ENCODE assay signal across 13 mouse cellular contexts in genomic region chr1:90209069-90209468, GRCm38 (mm10). TPM values are rescaled to one million over a fixed set of nuclear protein-coding genes. Genes with fewer than 3 reads are reported as not detected.
DNase-seq lines count a peak whose midpoint lies in the region; ATAC-seq lines count a peak whose summit lies in the region.
"Had no signal": no experiment of that assay in that cellular context is flagged by ENCODE, and none has a peak within 500 bp of the region (broad histone marks: within the 10 kb centered on the region; RNA-seq: fewer than 3 reads in every experiment).

No protein-coding gene starts in this region.

- peak; percentile 14 for DNase-seq in kidney, adult 9 months
- DNase-seq in kidney, postnatal 36 days: no peak
- DNase-seq in midbrain, embryonic 14.5 days: no peak
- DNase-seq in left cerebral cortex, adult 8-10 months (ENCODE audit: low spot score in 2 of 2): no peak
- DNase-seq in left cerebral cortex, postnatal 4 days: no peak
- DNase-seq: adrenal gland, adult 8-10 months; cerebellum, adult 8-10 months; lung, postnatal 36 days had no signal

- H3K27me3 ChIP-seq in embryonic facial prominence, embryonic 12.5 days: no peaks in the 10 kb centered on the region
- H3K27me3 ChIP-seq in forebrain, embryonic 13.5 days: no peaks in the 10 kb centered on the region
- no peaks in the 10 kb centered on the region for H3K27me3 ChIP-seq in midbrain, embryonic 14.5 days (ENCODE audit: control insufficient read depth, insufficient read depth, low read length)

- peaks cover 45% of the 10 kb centered on the region for H3K4me1 ChIP-seq in embryonic facial prominence, embryonic 12.5 days
- H3K4me1 ChIP-seq in forebrain, embryonic 13.5 days: peaks cover 68% of the 10 kb centered on the region
- peaks cover 35% of the 10 kb centered on the region for H3K4me1 ChIP-seq in midbrain, embryonic 14.5 days (ENCODE audit: control insufficient read depth, insufficient read depth, low read length)

- H3K9ac ChIP-seq in embryonic facial prominence, embryonic 12.5 days: no peak overlapping the region
- no peak overlapping the region for H3K9ac ChIP-seq in forebrain, embryonic 13.5 days
- no peak overlapping the region for H3K9ac ChIP-seq in midbrain, embryonic 14.5 days (replicated peaks; ENCODE audit: low read length)

- no peaks in the 10 kb centered on the region for H3K9me3 ChIP-seq in embryonic facial prominence, embryonic 12.5 days
- no peaks in the 10 kb centered on the region for H3K9me3 ChIP-seq in forebrain, embryonic 13.5 days (replicated peaks)
- no peaks in the 10 kb centered on the region for H3K9me3 ChIP-seq in midbrain, embryonic 14.5 days (ENCODE audit: control insufficient read depth, low read length)

- intact Hi-C loops in left cerebral cortex, postnatal 4 days (cut with DNase I): loop anchor here (5.0 kb wide), 1 partner anchor 147 kb away; no protein-coding TSS in a partner anchor

- H3K27ac ChIP-seq in embryonic facial prominence, embryonic 12.5 days: no peak overlapping the region
- peak overlapping the region; percentile 91 for H3K27ac ChIP-seq in forebrain, embryonic 13.5 days
- peak overlapping the region; percentile 10; the same call in 1 of the 2 replicates for H3K27ac ChIP-seq in midbrain, embryonic 14.5 days (replicated peaks; ENCODE audit: low read depth, low read length)

- 79% methylated on average over 5 of the region's 5 CpGs for WGBS in embryonic facial prominence, embryonic 12.5 days
- WGBS in forebrain, embryonic 13.5 days: 39% methylated on average over 5 of the region's 5 CpGs
- WGBS in midbrain, embryonic 14.5 days: 28% methylated on average over 5 of the region's 5 CpGs

- no peak overlapping the region for H3K4me3 ChIP-seq in embryonic facial prominence, embryonic 12.5 days
- H3K4me3 ChIP-seq in forebrain, embryonic 13.5 days: no peak overlapping the region
- H3K4me3 ChIP-seq in midbrain, embryonic 14.5 days (replicated peaks; ENCODE audit: low read depth, low read length): no peak overlapping the region

- H3K36me3 ChIP-seq in embryonic facial prominence, embryonic 12.5 days: peaks cover 23% of the 10 kb centered on the region
- peaks cover 10% of the 10 kb centered on the region for H3K36me3 ChIP-seq in forebrain, embryonic 13.5 days (ENCODE audit: poor library complexity, severe bottlenecking)
- H3K36me3 ChIP-seq in midbrain, embryonic 14.5 days (ENCODE audit: control insufficient read depth, insufficient read depth, low read length): peaks cover 2% of the 10 kb centered on the region; the same call in 1 of the 2 replicates
- H3K36me3 ChIP-seq: G1E had no signal

- ATAC-seq in embryonic facial prominence, embryonic 12.5 days (ENCODE audit: insufficient number of reproducible peaks, insufficient read depth, low FRiP score, low TSS enrichment): no peak
- ATAC-seq in forebrain, embryonic 13.5 days: peak; percentile 81
- peak; percentile 32; the same call in 1 of the 2 replicates for ATAC-seq in midbrain, embryonic 14.5 days (ENCODE audit: low FRiP score, low TSS enrichment)
- ATAC-seq: inflammation-experienced regulatory T-cells, adult 6 months had no signal

- H3K4me2 ChIP-seq in embryonic facial prominence, embryonic 12.5 days (replicated peaks): peak overlapping the region; percentile 62
- H3K4me2 ChIP-seq in forebrain, embryonic 13.5 days: peak overlapping the region; percentile 67
- peak overlapping the region; percentile 63 for H3K4me2 ChIP-seq in midbrain, embryonic 14.5 days (ENCODE audit: low read length)

RNA-seq across cellular contexts. Expression of gene Ackr3, which starts 5.3 kb away (rescaled TPM):
- polyA plus RNA-seq in embryonic facial prominence, embryonic 12.5 days (2016; fragmentation: Nextera tagmentation; extraction: Ambion mirVana): 42.7 and 45.3 TPM in 2 replicates
- 28.5 and 29.1 TPM in 2 replicates for polyA plus RNA-seq in forebrain, embryonic 13.5 days (2015; fragmentation: Nextera tagmentation; extraction: Ambion mirVana)
- 12.8 and 13.6 TPM in 2 replicates for polyA plus RNA-seq in midbrain, embryonic 14.5 days (2014; fragmentation: Nextera tagmentation; extraction: Ambion mirVana)
- total RNA-seq in left cerebral cortex, adult 8-10 months (2022): 1 to 10 TPM; 5.8 to 9.9 (median 7.0) TPM
- total RNA-seq in left cerebral cortex, postnatal 4 days (2021): 1 to 10 TPM; 7.3 to 9.0 TPM
- polyA plus RNA-seq: G1E had no signal

RNA-seq across cellular contexts. Expression of gene Iqca, which starts 55.9 kb away (rescaled TPM):
- polyA plus RNA-seq in embryonic facial prominence, embryonic 12.5 days (2016; fragmentation: Nextera tagmentation; extraction: Ambion mirVana): 0.17 and 0.51 TPM in 2 replicates
- polyA plus RNA-seq in forebrain, embryonic 13.5 days (2015; fragmentation: Nextera tagmentation; extraction: Ambion mirVana): 0.62 and 0.93 TPM in 2 replicates
- 0.20 and 0.31 TPM in 2 replicates for polyA plus RNA-seq in midbrain, embryonic 14.5 days (2014; fragmentation: Nextera tagmentation; extraction: Ambion mirVana)
- 1 to 10 TPM in 3 of 4 experiments, under 1 TPM in 1; 0.52 to 1.5 (median 1.2) TPM for total RNA-seq in left cerebral cortex, adult 8-10 months (2022)
- under 1 TPM; 0.79 to 0.88 TPM for total RNA-seq in left cerebral cortex, postnatal 4 days (2021)
- total RNA-seq: adrenal gland, adult 8-10 months had no signal
- polyA plus RNA-seq: G1E; inflammation-experienced regulatory T-cells, adult 6 months; spleen, adult 2 months had no signal
